Mouse (Mus musculus): ENCODE data around the gene Arl4c. TPM values are rescaled to one million over a fixed set of nuclear protein-coding genes. Genes with fewer than 3 reads are reported as not detected.

Arl4c gene
- polyA plus RNA-seq, 1 experiment from 2014 or later, result 12.6 TPM

- 37% methylated on average over 3 of the region's 3 CpGs for WGBS
- H3K27ac ChIP-seq (ENCODE audit: poor library complexity, severe bottlenecking), result no peak overlapping the region
- H3K9ac ChIP-seq, result no peak overlapping the region
- H3K4me1 ChIP-seq (replicated peaks), result no peaks in the 10 kb centered on the region
- no peaks in the 10 kb centered on the region for H3K27me3 ChIP-seq (replicated peaks)
- H3K4me2 ChIP-seq, result no peak overlapping the region
- H3K36me3 ChIP-seq, result no peaks in the 10 kb centered on the region
- ATAC-seq (ENCODE audit: insufficient number of reproducible peaks, low FRiP score), result no peak
- H3K9me3 ChIP-seq (replicated peaks), result no peaks in the 10 kb centered on the region
- no peak overlapping the region for H3K4me3 ChIP-seq
Observed at GRCm38 (mm10) chr1:88680804-88681203, 21.2 kb downstream of the Arl4c start.

GRCm38 (mm10) chr1:88678231-88678739 is 23.7 kb downstream of the Arl4c start:
- Histone ChIP-seq H3K27ac (ENCODE audit: poor library complexity, severe bottlenecking) (no peak overlapping the region), H3K9me3 (replicated peaks) (no peaks in the 10 kb centered on the region), H3K36me3 (no peaks in the 10 kb centered on the region), H3K27me3 (replicated peaks) (no peaks in the 10 kb centered on the region), H3K4me1 (replicated peaks) (no peaks in the 10 kb centered on the region), H3K4me2 (no peak overlapping the region), H3K4me3 (no peak overlapping the region), H3K9ac (no peak overlapping the region)
- no peak for ATAC-seq (ENCODE audit: insufficient number of reproducible peaks, low FRiP score)
- 68% methylated on average over 3 of the region's 3 CpGs for WGBS

GRCm38 (mm10) chr1:88670807-88671206 is 31.2 kb downstream of the Arl4c start:
- no peak for ATAC-seq (ENCODE audit: insufficient number of reproducible peaks, low FRiP score)
- 59% methylated on average over 4 of the region's 4 CpGs for WGBS
- H3K9ac ChIP-seq, result no peak overlapping the region

GRCm38 (mm10) chr1:88668846-88669810 is 32.9 kb downstream of the Arl4c start:
- Histone ChIP-seq H3K9me3 (replicated peaks) (no peaks in the 10 kb centered on the region), H3K4me2 (peak overlapping the region; percentile 41), H3K9ac (no peak overlapping the region), H3K4me1 (replicated peaks) (peaks cover 16% of the 10 kb centered on the region), H3K4me3 (no peak overlapping the region), H3K27me3 (replicated peaks) (no peaks in the 10 kb centered on the region), H3K27ac (ENCODE audit: poor library complexity, severe bottlenecking) (no peak overlapping the region), H3K36me3 (no peaks in the 10 kb centered on the region)
- WGBS, result 37% methylated on average over 14 of the region's 14 CpGs
- no peak for ATAC-seq (ENCODE audit: insufficient number of reproducible peaks, low FRiP score)

More at GRCm38 (mm10) chr1:88670807-88671206, 31.2 kb downstream of the Arl4c start:
- no peak overlapping the region for H3K27ac ChIP-seq (ENCODE audit: poor library complexity, severe bottlenecking)
- H3K4me3 ChIP-seq, result no peak overlapping the region
- H3K9me3 ChIP-seq (replicated peaks), result no peaks in the 10 kb centered on the region
- H3K36me3 ChIP-seq, result no peaks in the 10 kb centered on the region
- H3K4me1 ChIP-seq (replicated peaks), result peaks cover 16% of the 10 kb centered on the region
- no peaks in the 10 kb centered on the region for H3K27me3 ChIP-seq (replicated peaks)
- H3K4me2 ChIP-seq, result no peak overlapping the region

GRCm38 (mm10) chr1:88668353-88668752 is 33.7 kb downstream of the Arl4c start:
- no peaks in the 10 kb centered on the region for H3K9me3 ChIP-seq (replicated peaks)
- H3K4me1 ChIP-seq (replicated peaks), result peaks cover 16% of the 10 kb centered on the region
- WGBS, result 8% methylated on average over 7 of the region's 7 CpGs
- no peak for ATAC-seq (ENCODE audit: insufficient number of reproducible peaks, low FRiP score)
- no peaks in the 10 kb centered on the region for H3K36me3 ChIP-seq
- H3K27ac ChIP-seq (ENCODE audit: poor library complexity, severe bottlenecking), result no peak overlapping the region
- no peak overlapping the region for H3K4me3 ChIP-seq
- H3K4me2 ChIP-seq, result peak overlapping the region; percentile 41
- no peaks in the 10 kb centered on the region for H3K27me3 ChIP-seq (replicated peaks)
- no peak overlapping the region for H3K9ac ChIP-seq

DNA sequence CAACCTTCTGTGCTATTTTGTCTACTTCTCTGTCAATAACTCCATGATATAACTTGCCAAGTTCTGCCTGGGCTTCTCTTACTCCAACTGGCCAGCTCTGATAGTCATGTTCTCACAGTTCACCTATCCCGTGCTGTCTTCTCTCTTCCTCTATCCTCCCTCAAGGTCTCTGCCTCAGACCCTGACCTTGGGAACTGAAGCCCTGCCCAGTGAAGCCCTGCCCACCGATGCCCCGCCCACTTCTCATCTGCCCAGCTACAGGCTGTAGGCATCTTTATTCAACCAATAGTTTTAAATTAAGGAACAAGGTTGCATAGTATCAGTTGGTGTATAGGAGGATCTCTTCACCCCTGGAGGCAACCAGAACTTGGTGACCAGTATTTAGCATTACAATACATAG is 37.4 kb downstream of the Arl4c start:
- no peak overlapping the region for H3K9ac ChIP-seq
- H3K4me2 ChIP-seq, result no peak overlapping the region
- H3K4me1 ChIP-seq (replicated peaks), result peaks cover 15% of the 10 kb centered on the region
- no peaks in the 10 kb centered on the region for H3K27me3 ChIP-seq (replicated peaks)
- 52% methylated on average over 3 of the region's 3 CpGs for WGBS
- no peak overlapping the region for H3K27ac ChIP-seq (ENCODE audit: poor library complexity, severe bottlenecking)
- no peak for ATAC-seq (ENCODE audit: insufficient number of reproducible peaks, low FRiP score)
- no peak overlapping the region for H3K4me3 ChIP-seq
- H3K36me3 ChIP-seq, result no peaks in the 10 kb centered on the region
- H3K9me3 ChIP-seq (replicated peaks), result no peaks in the 10 kb centered on the region

GRCm38 (mm10) chr1:88662736-88663135 is 39.3 kb downstream of the Arl4c start:
- Histone ChIP-seq H3K9me3 (replicated peaks) (no peaks in the 10 kb centered on the region), H3K9ac (no peak overlapping the region), H3K4me1 (replicated peaks) (peaks cover 11% of the 10 kb centered on the region; the same call in 1 of the 2 replicates), H3K4me3 (no peak overlapping the region), H3K4me2 (no peak overlapping the region), H3K27me3 (replicated peaks) (no peaks in the 10 kb centered on the region), H3K36me3 (no peaks in the 10 kb centered on the region), H3K27ac (ENCODE audit: poor library complexity, severe bottlenecking) (0 out of 2 replicates have a peak overlapping the region, but pooled peaks have one; percentile 14)
- WGBS, result 61% methylated on average over 5 of the region's 5 CpGs
- no peak for ATAC-seq (ENCODE audit: insufficient number of reproducible peaks, low FRiP score)

GRCm38 (mm10) chr1:88661209-88661608 is 40.8 kb downstream of the Arl4c start:
- 79% methylated on average over 3 of the region's 3 CpGs for WGBS
- H3K4me2 ChIP-seq, result no peak overlapping the region
- H3K4me1 ChIP-seq (replicated peaks), result peaks cover 16% of the 10 kb centered on the region; the same call in 1 of the 2 replicates
- H3K9me3 ChIP-seq (replicated peaks), result no peaks in the 10 kb centered on the region
- no peaks in the 10 kb centered on the region for H3K36me3 ChIP-seq
- no peak for ATAC-seq (ENCODE audit: insufficient number of reproducible peaks, low FRiP score)
- H3K4me3 ChIP-seq, result no peak overlapping the region
- H3K27ac ChIP-seq (ENCODE audit: poor library complexity, severe bottlenecking), result no peak overlapping the region
- H3K27me3 ChIP-seq (replicated peaks), result no peaks in the 10 kb centered on the region
- no peak overlapping the region for H3K9ac ChIP-seq

DNA sequence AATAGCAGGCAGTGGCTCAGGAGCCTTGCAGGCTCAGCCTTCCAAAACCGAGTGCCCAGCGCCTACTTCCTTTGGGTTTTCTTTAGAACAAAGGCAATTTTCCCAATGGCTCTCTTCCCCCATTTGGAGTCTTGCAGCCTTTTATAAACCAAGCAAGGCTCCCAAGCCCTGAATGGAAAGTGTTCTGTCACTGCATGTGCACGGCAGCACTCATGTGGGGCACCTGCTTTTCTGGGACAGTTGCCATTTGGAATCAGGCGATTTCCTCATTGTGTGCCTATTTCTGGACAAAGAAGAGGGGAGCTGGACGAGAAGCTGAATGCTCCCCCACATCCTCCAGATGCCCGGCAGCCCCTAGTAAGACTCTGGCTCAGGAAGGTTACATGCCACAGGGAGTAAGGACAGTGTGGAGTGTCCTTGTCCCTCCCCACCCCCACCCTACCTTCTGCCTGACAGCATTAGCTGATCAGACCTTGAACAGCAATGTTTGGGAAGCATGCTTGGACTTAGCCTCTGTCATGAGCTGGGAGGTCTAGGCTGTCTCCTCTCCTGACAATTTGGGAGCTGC is 43.6 kb downstream of the Arl4c start:
- H3K27ac ChIP-seq (ENCODE audit: poor library complexity, severe bottlenecking), result peak overlapping the region; percentile 48; the same call in 1 of the 2 replicates
- H3K9me3 ChIP-seq (replicated peaks), result no peaks in the 10 kb centered on the region
- no peak overlapping the region for H3K4me3 ChIP-seq
- WGBS, result 46% methylated on average over 6 of the region's 6 CpGs
- ATAC-seq (ENCODE audit: insufficient number of reproducible peaks, low FRiP score), result peak; percentile 29; the same call in 1 of the 2 replicates
- no peak overlapping the region for H3K4me2 ChIP-seq
- no peaks in the 10 kb centered on the region for H3K36me3 ChIP-seq
- H3K9ac ChIP-seq, result no peak overlapping the region
- no peaks in the 10 kb centered on the region for H3K27me3 ChIP-seq (replicated peaks)
- H3K4me1 ChIP-seq (replicated peaks), result peaks cover 16% of the 10 kb centered on the region; the same call in 1 of the 2 replicates

- Histone ChIP-seq H3K4me3 (no peak overlapping the region), H3K9ac (no peak overlapping the region), H3K4me1 (replicated peaks) (peaks cover 16% of the 10 kb centered on the region; the same call in 1 of the 2 replicates), H3K4me2 (no peak overlapping the region), H3K27me3 (replicated peaks) (no peaks in the 10 kb centered on the region), H3K27ac (ENCODE audit: poor library complexity, severe bottlenecking) (no peak overlapping the region), H3K9me3 (replicated peaks) (no peaks in the 10 kb centered on the region), H3K36me3 (no peaks in the 10 kb centered on the region)
- WGBS, result 55% methylated on average over 5 of the region's 5 CpGs
- no peak for ATAC-seq (ENCODE audit: insufficient number of reproducible peaks, low FRiP score)
Observed at GRCm38 (mm10) chr1:88656096-88656480, 45.9 kb downstream of the Arl4c start.

GRCm38 (mm10) chr1:88655473-88656095 is 46.4 kb downstream of the Arl4c start:
- Histone ChIP-seq H3K4me3 (no peak overlapping the region), H3K9me3 (replicated peaks) (no peaks in the 10 kb centered on the region), H3K36me3 (no peaks in the 10 kb centered on the region), H3K4me1 (replicated peaks) (peaks cover 16% of the 10 kb centered on the region; the same call in 1 of the 2 replicates), H3K9ac (no peak overlapping the region), H3K4me2 (no peak overlapping the region), H3K27me3 (replicated peaks) (no peaks in the 10 kb centered on the region), H3K27ac (ENCODE audit: poor library complexity, severe bottlenecking) (no peak overlapping the region)
- ATAC-seq (ENCODE audit: insufficient number of reproducible peaks, low FRiP score), result no peak
- 77% methylated on average over 3 of the region's 3 CpGs for WGBS
